Mouse (Mus musculus) heart, embryonic 14.5 days (tissue): Measurements from ENCODE around the gene Mtx1. TPM values are rescaled to one million over a fixed set of nuclear protein-coding genes. Genes with fewer than 3 reads are reported as not detected.

Source experiments
- ATAC-seq: fragments of 200-750 bp; cut with Nextera tagmentation; 2 replicates; pipeline ENCODE4 v1.8.0; 2017; ENCODE audit warnings: low read depth, moderate TSS enrichment; ENCODE audit not compliant: insufficient number of reproducible peaks, insufficient read depth, low FRiP score
- H3K27ac ChIP-seq, 2 experiments: fragments of 200-500 bp in 1 of 2; fragments of 300-500 bp in 1 of 2; sonication (generic) in 1 of 2; replicated peaks in 1 of 2; 2 replicates each; pipeline ENCODE4 v1.5.1; 2012 to 2014; ENCODE audit warnings: low read depth in 2 of 2, low read length in 2 of 2, control low read depth in 1 of 2, mild to moderate bottlenecking in 1 of 2, mixed read lengths in 1 of 2; ENCODE audit not compliant: control insufficient read depth in 1 of 2, insufficient read depth in 1 of 2
- H3K27me3 ChIP-seq: fragments of 300-500 bp; sonication (generic); 2 replicates; pipeline ENCODE4 v1.6.1; 2014; ENCODE audit warnings: mild to moderate bottlenecking, low read length, control low read depth; ENCODE audit not compliant: control insufficient read depth, insufficient read depth
- H3K36me3 ChIP-seq: fragments of 300-500 bp; sonication (generic); 2 replicates; pipeline ENCODE4 v1.6.1; 2014; ENCODE audit warnings: mild to moderate bottlenecking, control low read depth, low read length, mixed read lengths; ENCODE audit not compliant: control insufficient read depth, insufficient read depth
- H3K4me1 ChIP-seq, 2 experiments: fragments of 200-500 bp in 1 of 2; fragments of 300-500 bp in 1 of 2; sonication (generic) in 1 of 2; 2 replicates each; pipeline ENCODE4 v1.6.1; 2012 to 2014; ENCODE audit warnings: low read length in 2 of 2, control low read depth in 1 of 2, mixed read lengths in 1 of 2; ENCODE audit not compliant: control insufficient read depth in 2 of 2, insufficient read depth in 2 of 2
- H3K4me2 ChIP-seq: fragments of 300-500 bp; sonication (generic); 2 replicates; pipeline ENCODE4 v1.6.1; 2014; ENCODE audit warnings: mild to moderate bottlenecking, low read length
- H3K4me3 ChIP-seq, 2 experiments: fragments of 200-500 bp in 1 of 2; fragments of 300-500 bp in 1 of 2; sonication (generic) in 1 of 2; 2 replicates each; pipeline ENCODE4 v1.5.1; 2012 to 2014; ENCODE audit warnings: low read length in 2 of 2, mild to moderate bottlenecking in 2 of 2, control low read depth in 1 of 2, low read depth in 1 of 2, moderate library complexity in 1 of 2; ENCODE audit not compliant: control insufficient read depth in 1 of 2, insufficient read depth in 1 of 2
- H3K9ac ChIP-seq: fragments of 300-500 bp; sonication (generic); 2 replicates; pipeline ENCODE4 v1.6.1; 2014; ENCODE audit warnings: mild to moderate bottlenecking, low read length
- H3K9me3 ChIP-seq: fragments of 300-500 bp; sonication (generic); 2 replicates; pipeline ENCODE4 v1.6.1; 2016; ENCODE audit warnings: low read length, control low read depth; ENCODE audit not compliant: control insufficient read depth
- WGBS: fragments of 180-500 bp; shearing (Covaris S2); extraction: QIAGEN DNeasy Blood & Tissue Kit; methylation state at CpG from one replicate; pipeline ENCODE4 v1.1.7; 2014; 5-methylcytosine and 5-hydroxymethylcytosine counted together
- polyA plus RNA-seq: library from polyadenylated mRNA; unstranded; fragments of >200 nt; fragmentation: Nextera tagmentation; extraction: Ambion mirVana; gene quantifications from 2 replicates; pipeline ENCODE4 v1.2.1, GENCODE M21; 2014

Mtx1 gene
- polyA plus RNA-seq, 1 experiment from 2014 or later: 102 TPM

- Histone ChIP-seq H3K4me1 (peaks cover 0 to 6% of the 10 kb centered on the region in 2 experiments; a peak in 2 of 4 replicates), H3K27me3 (no peaks in the 10 kb centered on the region), H3K9ac (no peak overlapping the region), H3K4me2 (no peak overlapping the region), H3K27ac (peak overlapping the region; percentile 41 to 42; a peak in 3 of 4 replicates), H3K9me3 (no peaks in the 10 kb centered on the region), H3K36me3 (no peaks in the 10 kb centered on the region), H3K4me3 (no peak overlapping the region)
- 43% methylated on average over 10 of the region's 10 CpGs for WGBS
- ATAC-seq: no peak
Measured at GRCm38 (mm10) chr3:89262417-89262816, 35.5 kb upstream of the Mtx1 start.

DNA sequence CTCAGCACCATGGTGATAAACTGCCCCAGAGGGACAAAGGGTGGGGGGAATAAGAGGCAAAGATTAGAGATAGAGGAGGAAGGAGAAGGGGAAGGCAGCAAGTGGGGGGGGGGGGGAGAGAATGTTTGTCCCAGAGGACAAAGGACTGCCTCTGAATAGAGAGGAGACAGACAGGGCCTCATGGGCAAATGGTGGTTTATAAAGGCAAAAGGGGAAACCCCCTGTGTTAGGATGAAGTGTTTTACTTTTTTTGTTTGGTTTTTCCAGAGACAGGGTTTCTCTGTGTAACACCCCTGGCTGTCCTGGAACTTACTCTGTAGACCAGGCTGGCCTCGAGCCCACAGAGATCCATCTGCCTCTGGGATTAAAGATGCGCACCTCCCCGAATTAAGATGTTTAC is 33.3 kb upstream of the Mtx1 start:
- Histone ChIP-seq H3K27me3 (no peaks in the 10 kb centered on the region), H3K27ac (no peak overlapping the region), H3K9ac (no peak overlapping the region), H3K4me3 (no peak overlapping the region), H3K4me2 (no peak overlapping the region), H3K4me1 (no peaks in the 10 kb centered on the region; a peak in 1 of 4 replicates), H3K9me3 (no peaks in the 10 kb centered on the region), H3K36me3 (no peaks in the 10 kb centered on the region)
- no peak for ATAC-seq
- 69% methylated on average over 3 of the region's 3 CpGs for WGBS

- H3K4me2 ChIP-seq: no peak within 1 kb of the TSS
- 47% methylated on average over 7 of the region's 7 CpGs for WGBS
- H3K27me3 ChIP-seq: no peaks in the 10 kb centered on the region
- no peaks in the 10 kb centered on the region for H3K36me3 ChIP-seq
- H3K9me3 ChIP-seq: no peaks in the 10 kb centered on the region
- no peak within 1 kb of the TSS for H3K27ac ChIP-seq
- ATAC-seq: no peak
- no peak within 1 kb of the TSS for H3K9ac ChIP-seq
- no peaks in the 10 kb centered on the region; a peak in 1 of 4 replicates for H3K4me1 ChIP-seq
- H3K4me3 ChIP-seq: no peak within 1 kb of the TSS
Measured at GRCm38 (mm10) chr3:89259076-89259475, 32.2 kb upstream of the Mtx1 start, which contains the start of gene Dpm3. TSS of gene Dpm3 (plus strand) at chr3:89259358.

DNA sequence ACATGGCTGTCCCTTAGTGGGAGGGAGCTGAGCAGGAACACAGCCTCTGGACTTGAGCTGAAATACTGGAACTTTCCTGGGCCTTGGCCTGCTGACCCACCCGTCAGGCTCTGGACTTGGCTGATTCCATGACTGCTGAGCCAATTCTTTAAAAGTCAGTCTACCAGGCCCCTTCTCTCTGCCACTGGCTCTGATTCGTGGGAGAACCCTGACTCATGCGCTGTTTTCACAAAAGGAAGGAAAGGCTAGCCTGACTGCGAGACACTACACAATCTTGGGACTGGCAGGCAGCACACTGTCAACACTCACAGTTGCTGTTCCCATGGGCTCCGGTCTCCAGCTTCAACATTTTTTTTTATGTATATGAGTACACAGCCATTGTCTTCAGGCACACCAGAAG is 29.3 kb upstream of the Mtx1 start:
- H3K4me3 ChIP-seq: no peak overlapping the region
- no peaks in the 10 kb centered on the region for H3K36me3 ChIP-seq
- ATAC-seq: peak; percentile 23
- peaks cover 3% of the 10 kb centered on the region; the same call in 1 of the 2 replicates for H3K27me3 ChIP-seq
- no peak overlapping the region for H3K4me2 ChIP-seq
- no peak overlapping the region for H3K9ac ChIP-seq
- peak overlapping the region; percentile 16 to 28; a peak in 1 of 4 replicates for H3K27ac ChIP-seq
- peaks cover 4% of the 10 kb centered on the region in 2 experiments for H3K4me1 ChIP-seq
- H3K9me3 ChIP-seq: no peaks in the 10 kb centered on the region
- 44% methylated on average over 5 of the region's 5 CpGs for WGBS

DNA sequence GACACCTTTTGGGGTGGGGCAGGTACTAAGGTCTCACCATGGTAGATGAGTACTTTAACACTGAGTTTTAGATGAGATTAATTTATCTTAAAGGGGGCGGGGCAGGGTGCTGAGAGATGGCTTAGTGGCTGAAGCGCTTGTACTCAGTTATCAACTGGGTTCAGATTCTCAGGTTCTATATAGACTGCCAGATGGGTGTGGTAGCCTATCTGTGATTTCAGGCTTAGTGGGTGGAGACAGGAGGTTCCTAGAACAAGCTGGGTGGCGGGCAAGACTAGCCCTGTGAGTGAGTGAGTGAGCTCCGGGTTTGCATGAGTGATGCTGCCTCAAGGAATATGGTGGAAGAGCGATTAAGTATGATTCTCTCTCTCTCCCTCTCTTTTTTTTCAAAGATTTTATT is 28.1 kb upstream of the Mtx1 start:
- H3K4me3 ChIP-seq: no peak overlapping the region
- H3K4me1 ChIP-seq: peaks cover 9 to 11% of the 10 kb centered on the region in 2 experiments
- no peak overlapping the region for H3K9ac ChIP-seq
- H3K9me3 ChIP-seq: no peaks in the 10 kb centered on the region
- 80% methylated on average over 5 of the region's 5 CpGs for WGBS
- H3K36me3 ChIP-seq: no peaks in the 10 kb centered on the region; the same call in 1 of the 2 replicates
- no peak overlapping the region for H3K27ac ChIP-seq
- ATAC-seq: no peak
- peaks cover 3% of the 10 kb centered on the region; the same call in 1 of the 2 replicates for H3K27me3 ChIP-seq
- no peak overlapping the region for H3K4me2 ChIP-seq

DNA sequence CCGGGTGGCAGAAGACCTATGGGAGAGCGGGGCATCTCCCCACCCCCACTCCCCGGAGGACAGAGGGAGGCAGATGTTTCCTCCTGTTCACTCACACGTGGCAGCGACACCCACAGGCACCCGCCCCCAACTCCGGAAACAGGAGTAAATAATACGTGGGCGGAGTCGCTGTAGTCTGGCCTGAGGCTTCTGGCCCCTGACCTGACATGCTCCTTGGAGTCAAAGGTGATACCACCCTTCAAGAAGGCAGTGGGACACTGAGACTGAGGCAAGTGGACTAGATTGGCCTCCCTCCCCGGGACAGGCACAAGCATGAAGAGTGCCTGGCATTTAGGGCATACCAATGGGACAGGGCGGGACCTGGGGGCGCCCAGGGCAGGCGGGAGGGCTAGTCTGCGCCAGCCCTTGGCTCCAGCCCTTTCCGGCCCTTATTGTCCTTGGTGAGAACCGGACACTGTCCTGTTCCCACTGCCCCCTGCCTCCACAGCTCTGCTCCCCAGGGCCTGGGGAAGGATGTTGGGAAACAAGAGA is 24.5 kb upstream of the Mtx1 start:
- Histone ChIP-seq H3K27ac (peak overlapping the region; percentile 56 to 83), H3K9me3 (no peaks in the 10 kb centered on the region), H3K27me3 (peaks cover 3% of the 10 kb centered on the region; the same call in 1 of the 2 replicates), H3K4me3 (0 out of 4 replicates have a peak overlapping the region, but pooled peaks of 1 of the 2 experiments have one; percentile 6), H3K9ac (0 out of 2 replicates have a peak overlapping the region, but pooled peaks have one; percentile 18), H3K4me2 (peak overlapping the region; percentile 42), H3K36me3 (peaks cover 11% of the 10 kb centered on the region), H3K4me1 (peaks cover 13 to 17% of the 10 kb centered on the region in 2 experiments)
- 9% methylated on average over 17 of the region's 17 CpGs for WGBS
- ATAC-seq: peak; percentile 66

DNA sequence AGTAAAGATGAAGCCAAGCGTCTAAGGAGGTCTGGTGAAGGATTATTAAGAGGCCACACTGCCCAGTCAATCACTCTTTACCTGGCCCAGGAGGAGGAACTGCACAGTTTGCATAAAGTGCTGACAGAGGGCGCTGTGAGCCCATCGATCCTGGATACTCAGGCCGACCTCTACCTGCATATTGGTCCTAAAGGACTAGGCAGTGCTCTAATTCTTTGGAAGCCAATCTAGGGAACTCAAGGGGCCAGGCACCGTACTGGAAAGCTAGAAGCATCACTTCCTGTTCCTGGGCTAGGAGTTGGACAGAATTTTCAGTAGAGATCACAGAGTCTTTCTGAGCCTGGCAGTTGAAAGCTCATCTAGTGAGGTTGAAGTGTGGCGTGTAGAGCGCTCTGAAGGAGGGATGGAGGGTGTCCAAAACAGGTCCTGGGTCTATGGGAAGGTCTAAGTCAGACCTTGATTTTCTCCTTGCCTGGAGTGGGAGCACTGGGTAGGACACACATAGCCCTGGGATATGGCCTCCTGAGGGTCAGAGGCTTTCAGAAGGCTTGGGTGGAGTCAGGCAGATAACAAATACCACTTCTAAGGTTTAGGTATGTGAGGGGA is 23.6 kb upstream of the Mtx1 start:
- Histone ChIP-seq H3K9me3 (no peaks in the 10 kb centered on the region), H3K4me2 (no peak overlapping the region), H3K27me3 (peaks cover 3% of the 10 kb centered on the region; the same call in 1 of the 2 replicates), H3K36me3 (peaks cover 11% of the 10 kb centered on the region), H3K9ac (no peak overlapping the region), H3K4me3 (no peak overlapping the region), H3K4me1 (peaks cover 13 to 23% of the 10 kb centered on the region in 2 experiments), H3K27ac (peak overlapping the region; percentile 24 to 42; a peak in 2 of 4 replicates)
- ATAC-seq: no peak
- WGBS: 16% methylated on average over 7 of the region's 7 CpGs
